Mouse (Mus musculus): ENCODE measurements around the gene Atrnl1. TPM values are rescaled to one million over a fixed set of nuclear protein-coding genes. Genes with fewer than 3 reads are reported as not detected.

Atrnl1 gene
- polyA plus RNA-seq, 1 experiment from 2014 or later: 7.6 TPM

GRCm38 (mm10) chr19:58065001-58065314 lies 454.1 kb downstream of the Atrnl1 start:
- Histone ChIP-seq H3K9ac (ENCODE audit: low read length) (no peak overlapping the region), H3K4me2 (ENCODE audit: low read depth) (no peak overlapping the region), H3K9me3 (ENCODE audit: control insufficient read depth, low read length) (no peaks in the 10 kb centered on the region), H3K36me3 (ENCODE audit: control insufficient read depth, insufficient read depth, low read length) (no peaks in the 10 kb centered on the region), H3K4me1 (ENCODE audit: control insufficient read depth, insufficient read depth, low read length) (peaks cover 16% of the 10 kb centered on the region), H3K27ac (ENCODE audit: low read depth, low read length) (no peak overlapping the region), H3K4me3 (ENCODE audit: low read depth, low read length) (no peak overlapping the region), H3K27me3 (ENCODE audit: control insufficient read depth, insufficient read depth, low read length) (no peaks in the 10 kb centered on the region)
- DNase-seq (ENCODE audit: low spot score): no peak
- no peak for ATAC-seq (ENCODE audit: insufficient read depth, low FRiP score, low TSS enrichment)
- WGBS: 87% methylated on average over 5 of the region's 5 CpGs

- Histone ChIP-seq H3K4me2 (ENCODE audit: low read depth) (no peak overlapping the region), H3K27me3 (ENCODE audit: control insufficient read depth, insufficient read depth, low read length) (no peaks in the 10 kb centered on the region), H3K27ac (ENCODE audit: low read depth, low read length) (no peak overlapping the region), H3K36me3 (ENCODE audit: control insufficient read depth, insufficient read depth, low read length) (no peaks in the 10 kb centered on the region), H3K9ac (ENCODE audit: low read length) (no peak overlapping the region), H3K4me3 (ENCODE audit: low read depth, low read length) (no peak overlapping the region), H3K4me1 (ENCODE audit: control insufficient read depth, insufficient read depth, low read length) (peaks cover 12% of the 10 kb centered on the region), H3K9me3 (ENCODE audit: control insufficient read depth, low read length) (no peaks in the 10 kb centered on the region)
- ATAC-seq (ENCODE audit: insufficient read depth, low FRiP score, low TSS enrichment) (no peak), DNase-seq (ENCODE audit: low spot score) (no peak)
- WGBS: 88% methylated on average over 2 of the region's 2 CpGs
Observed at GRCm38 (mm10) chr19:58065514-58065913, 454.7 kb downstream of the Atrnl1 start.

- 0 out of 2 replicates have a peak, but pooled peaks cover 5% of the 10 kb centered on the region for H3K4me1 ChIP-seq (ENCODE audit: control insufficient read depth, insufficient read depth, low read length)
- ATAC-seq (ENCODE audit: insufficient read depth, low FRiP score, low TSS enrichment) (no peak), DNase-seq (ENCODE audit: low spot score) (no peak)
- H3K27ac ChIP-seq (ENCODE audit: low read depth, low read length): no peak overlapping the region
- no peak overlapping the region for H3K4me2 ChIP-seq (ENCODE audit: low read depth)
- no peaks in the 10 kb centered on the region for H3K36me3 ChIP-seq (ENCODE audit: control insufficient read depth, insufficient read depth, low read length)
- no peaks in the 10 kb centered on the region for H3K27me3 ChIP-seq (ENCODE audit: control insufficient read depth, insufficient read depth, low read length)
- H3K4me3 ChIP-seq (ENCODE audit: low read depth, low read length): no peak overlapping the region
- no peak overlapping the region for H3K9ac ChIP-seq (ENCODE audit: low read length)
- WGBS: 81% methylated on average over 2 of the region's 2 CpGs
- H3K9me3 ChIP-seq (ENCODE audit: control insufficient read depth, low read length): no peaks in the 10 kb centered on the region
Observed at GRCm38 (mm10) chr19:58068114-58068513, 457.3 kb downstream of the Atrnl1 start.

- Histone ChIP-seq H3K36me3 (ENCODE audit: control insufficient read depth, insufficient read depth, low read length) (no peaks in the 10 kb centered on the region), H3K4me2 (ENCODE audit: low read depth) (no peak overlapping the region), H3K9me3 (ENCODE audit: control insufficient read depth, low read length) (no peaks in the 10 kb centered on the region), H3K4me3 (ENCODE audit: low read depth, low read length) (no peak overlapping the region), H3K9ac (ENCODE audit: low read length) (no peak overlapping the region), H3K4me1 (ENCODE audit: control insufficient read depth, insufficient read depth, low read length) (0 out of 2 replicates have a peak, but pooled peaks cover 3% of the 10 kb centered on the region), H3K27me3 (ENCODE audit: control insufficient read depth, insufficient read depth, low read length) (no peaks in the 10 kb centered on the region), H3K27ac (ENCODE audit: low read depth, low read length) (no peak overlapping the region)
- DNase-seq (ENCODE audit: low spot score) (no peak), ATAC-seq (ENCODE audit: insufficient read depth, low FRiP score, low TSS enrichment) (no peak)
- WGBS: 92% methylated on average over 2 of the region's 2 CpGs
Observed at GRCm38 (mm10) chr19:58068958-58069357, 458.1 kb downstream of the Atrnl1 start.

- Histone ChIP-seq H3K9ac (ENCODE audit: low read length) (no peak overlapping the region), H3K27ac (ENCODE audit: low read depth, low read length) (no peak overlapping the region), H3K4me1 (ENCODE audit: control insufficient read depth, insufficient read depth, low read length) (no peaks in the 10 kb centered on the region), H3K4me2 (ENCODE audit: low read depth) (no peak overlapping the region), H3K27me3 (ENCODE audit: control insufficient read depth, insufficient read depth, low read length) (no peaks in the 10 kb centered on the region), H3K9me3 (ENCODE audit: control insufficient read depth, low read length) (no peaks in the 10 kb centered on the region), H3K36me3 (ENCODE audit: control insufficient read depth, insufficient read depth, low read length) (no peaks in the 10 kb centered on the region), H3K4me3 (ENCODE audit: low read depth, low read length) (no peak overlapping the region)
- DNase-seq (ENCODE audit: low spot score): no peak
- WGBS: 68% methylated on average over 5 of the region's 5 CpGs
- no peak for ATAC-seq (ENCODE audit: insufficient read depth, low FRiP score, low TSS enrichment)
Observed at GRCm38 (mm10) chr19:58072404-58072803, 461.6 kb downstream of the Atrnl1 start.

GRCm38 (mm10) chr19:58072846-58073245 lies 462.0 kb downstream of the Atrnl1 start:
- DNase-seq (ENCODE audit: low spot score) (no peak), ATAC-seq (ENCODE audit: insufficient read depth, low FRiP score, low TSS enrichment) (no peak)
- no peaks in the 10 kb centered on the region for H3K4me1 ChIP-seq (ENCODE audit: control insufficient read depth, insufficient read depth, low read length)
- H3K9me3 ChIP-seq (ENCODE audit: control insufficient read depth, low read length): no peaks in the 10 kb centered on the region
- H3K4me2 ChIP-seq (ENCODE audit: low read depth): no peak overlapping the region
- no peaks in the 10 kb centered on the region for H3K36me3 ChIP-seq (ENCODE audit: control insufficient read depth, insufficient read depth, low read length)
- no peak overlapping the region for H3K4me3 ChIP-seq (ENCODE audit: low read depth, low read length)
- H3K27ac ChIP-seq (ENCODE audit: low read depth, low read length): no peak overlapping the region
- H3K27me3 ChIP-seq (ENCODE audit: control insufficient read depth, insufficient read depth, low read length): no peaks in the 10 kb centered on the region
- H3K9ac ChIP-seq (ENCODE audit: low read length): no peak overlapping the region
- WGBS: 94% methylated on average over 9 of the region's 9 CpGs

GRCm38 (mm10) chr19:58075252-58075651 lies 464.4 kb downstream of the Atrnl1 start:
- WGBS: 33% methylated on average over 6 of the region's 6 CpGs
- H3K9me3 ChIP-seq (ENCODE audit: control insufficient read depth, low read length): no peaks in the 10 kb centered on the region
- ATAC-seq (ENCODE audit: insufficient read depth, low FRiP score, low TSS enrichment): no peak

GRCm38 (mm10) chr19:58076961-58077371 lies 466.1 kb downstream of the Atrnl1 start:
- Histone ChIP-seq H3K4me1 (ENCODE audit: control insufficient read depth, insufficient read depth, low read length) (no peaks in the 10 kb centered on the region), H3K9me3 (ENCODE audit: control insufficient read depth, low read length) (no peaks in the 10 kb centered on the region), H3K36me3 (ENCODE audit: control insufficient read depth, insufficient read depth, low read length) (no peaks in the 10 kb centered on the region), H3K4me3 (ENCODE audit: low read depth, low read length) (no peak overlapping the region), H3K27ac (ENCODE audit: low read depth, low read length) (no peak overlapping the region), H3K4me2 (ENCODE audit: low read depth) (no peak overlapping the region), H3K27me3 (ENCODE audit: control insufficient read depth, insufficient read depth, low read length) (no peaks in the 10 kb centered on the region), H3K9ac (ENCODE audit: low read length) (no peak overlapping the region)
- ATAC-seq (ENCODE audit: insufficient read depth, low FRiP score, low TSS enrichment) (no peak), DNase-seq (ENCODE audit: low spot score) (no peak)
- WGBS: 73% methylated on average over 14 of the region's 14 CpGs

More at GRCm38 (mm10) chr19:58075252-58075651, 464.4 kb downstream of the Atrnl1 start:
- Histone ChIP-seq H3K27ac (ENCODE audit: low read depth, low read length) (no peak overlapping the region), H3K9ac (ENCODE audit: low read length) (no peak overlapping the region), H3K4me1 (ENCODE audit: control insufficient read depth, insufficient read depth, low read length) (no peaks in the 10 kb centered on the region), H3K4me2 (ENCODE audit: low read depth) (no peak overlapping the region), H3K36me3 (ENCODE audit: control insufficient read depth, insufficient read depth, low read length) (no peaks in the 10 kb centered on the region), H3K27me3 (ENCODE audit: control insufficient read depth, insufficient read depth, low read length) (no peaks in the 10 kb centered on the region), H3K4me3 (ENCODE audit: low read depth, low read length) (no peak overlapping the region)
- DNase-seq (ENCODE audit: low spot score): no peak

- 81% methylated on average over 10 of the region's 10 CpGs for WGBS
- no peak overlapping the region for H3K4me2 ChIP-seq (ENCODE audit: low read depth)
- H3K36me3 ChIP-seq (ENCODE audit: control insufficient read depth, insufficient read depth, low read length): no peaks in the 10 kb centered on the region
- H3K27me3 ChIP-seq (ENCODE audit: control insufficient read depth, insufficient read depth, low read length): no peaks in the 10 kb centered on the region
- no peak overlapping the region for H3K4me3 ChIP-seq (ENCODE audit: low read depth, low read length)
- H3K4me1 ChIP-seq (ENCODE audit: control insufficient read depth, insufficient read depth, low read length): no peaks in the 10 kb centered on the region
- DNase-seq (ENCODE audit: low spot score) (no peak), ATAC-seq (ENCODE audit: insufficient read depth, low FRiP score, low TSS enrichment) (no peak)
- no peaks in the 10 kb centered on the region for H3K9me3 ChIP-seq (ENCODE audit: control insufficient read depth, low read length)
- H3K27ac ChIP-seq (ENCODE audit: low read depth, low read length): no peak overlapping the region
- H3K9ac ChIP-seq (ENCODE audit: low read length): no peak overlapping the region
Observed at GRCm38 (mm10) chr19:58077529-58078070, 466.8 kb downstream of the Atrnl1 start.

All from neural tube, embryonic 11.5 days (tissue).